Mouse (Mus musculus) lung, postnatal 14 days (tissue): ENCODE data around the gene Prep.

Experiments
- DNase-seq: peaks from one replicate; pipeline ENCODE4 v3.0.0; 2021

The Prep gene

DNA sequence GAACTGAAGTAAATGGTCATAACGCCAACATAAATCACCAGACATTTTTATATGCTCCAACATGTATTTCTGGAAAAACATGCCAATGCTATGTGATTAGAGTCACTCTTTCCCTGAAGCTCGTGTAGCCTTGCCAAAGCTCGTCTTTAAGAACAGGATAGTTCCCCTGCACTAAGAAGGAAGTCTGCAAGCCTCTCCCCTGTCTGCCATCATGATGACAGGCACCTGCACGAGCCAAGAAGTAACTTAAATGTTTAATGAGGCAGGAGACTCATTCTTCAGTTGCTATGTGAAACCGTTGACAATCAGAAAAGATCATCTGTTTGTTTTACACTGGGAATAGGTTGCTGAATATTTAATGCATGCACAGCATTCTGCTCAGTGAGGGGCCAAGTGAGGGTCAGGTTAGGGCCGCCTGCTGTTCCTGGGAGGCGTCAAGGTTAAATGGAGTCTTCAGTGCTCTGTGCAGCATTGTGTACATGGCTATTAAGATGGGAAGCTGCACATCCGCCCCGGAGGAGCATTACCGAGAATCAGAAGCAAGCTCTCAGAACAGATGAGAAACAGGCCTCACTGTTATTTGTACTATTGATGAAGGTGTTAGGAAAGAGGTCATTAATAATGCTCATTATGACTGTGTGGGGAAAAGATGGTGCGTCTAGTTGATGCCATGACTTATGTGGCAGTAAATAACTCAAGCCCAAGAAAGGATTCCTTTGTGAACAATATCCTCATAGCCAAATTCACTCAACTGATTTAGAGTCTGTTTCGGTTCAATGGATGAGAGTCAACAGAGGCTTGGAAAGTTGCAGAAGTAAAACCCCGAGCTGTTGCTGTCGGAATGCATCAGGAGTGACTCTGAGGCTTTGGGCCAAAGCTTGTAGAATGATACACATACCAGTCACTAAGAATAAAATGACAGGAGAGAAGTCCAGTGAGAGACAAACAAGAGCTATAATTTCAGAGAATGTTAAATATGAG is 126.6 kb downstream of the Prep start:
- DNase-seq = no peak

DNA sequence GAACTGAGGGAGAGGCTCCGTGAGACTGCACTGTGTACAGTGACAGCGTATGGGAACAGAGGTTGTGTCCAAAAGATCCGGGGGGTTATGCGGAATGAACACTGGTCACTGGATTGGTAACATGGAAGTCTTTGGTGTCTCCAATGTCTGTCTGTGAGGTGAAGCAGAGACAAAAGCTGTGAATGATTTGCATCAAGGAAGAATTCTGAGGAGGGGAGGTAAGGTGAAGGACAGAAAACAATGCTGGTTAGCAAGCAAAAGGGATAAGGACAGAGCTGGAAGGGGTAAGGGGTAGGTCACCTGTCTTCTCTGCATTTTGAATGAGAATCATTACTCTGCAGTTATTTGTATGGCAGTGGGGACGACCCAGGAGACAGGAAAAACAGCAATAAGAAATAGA is 127.5 kb downstream of the Prep start:
- no peak for DNase-seq

GRCm38 (mm10) chr10:45204582-45204981 is 137.6 kb downstream of the Prep start:
- no peak for DNase-seq

GRCm38 (mm10) chr10:45210201-45210600 is 143.2 kb downstream of the Prep start:
- DNase-seq = no peak

DNA sequence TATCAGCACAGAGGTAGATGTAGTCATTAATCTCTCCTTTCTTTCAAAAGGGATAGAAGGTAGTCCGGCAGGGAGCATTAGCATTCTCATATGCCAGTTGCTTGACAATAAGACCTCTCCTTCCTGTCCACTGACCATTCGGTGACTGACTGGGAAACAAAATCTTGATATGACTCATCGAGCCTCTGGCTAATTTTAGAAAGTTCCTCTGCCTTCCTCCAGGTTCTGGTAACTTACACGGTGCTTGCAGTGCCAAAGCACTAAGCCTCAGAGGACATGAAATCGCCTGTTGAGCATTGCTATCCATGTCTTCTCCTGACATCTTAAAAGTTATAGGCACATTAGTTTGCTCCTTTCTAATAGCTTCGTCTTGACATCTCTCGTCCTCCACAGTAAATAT is 149.7 kb downstream of the Prep start:
- no peak for DNase-seq
